ENCODE assay signal across 9 mouse cellular contexts in the genomic region with DNA sequence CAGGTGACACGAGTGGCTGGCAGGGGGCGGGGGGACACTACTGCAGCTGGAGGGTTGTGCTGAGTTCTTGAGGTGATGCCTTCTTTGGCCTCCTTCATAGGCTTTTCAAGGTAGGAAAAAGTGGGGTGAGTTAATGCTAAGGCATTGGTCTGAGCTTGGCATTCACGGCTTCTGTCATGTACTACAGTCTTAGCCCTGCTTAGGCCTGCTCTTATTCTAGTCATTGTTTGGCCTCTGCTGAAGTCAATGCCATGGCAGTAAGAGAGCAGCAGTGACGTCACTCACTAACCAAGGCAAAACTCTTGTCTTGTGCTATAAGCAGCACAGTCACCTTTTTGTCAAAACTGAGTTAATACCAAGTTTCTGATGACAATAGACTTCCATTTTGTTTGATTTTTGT. TPM values are rescaled to one million over a fixed set of nuclear protein-coding genes. Genes with fewer than 3 reads are reported as not detected.
DNase-seq lines count a peak whose midpoint lies in the region; ATAC-seq and TF ChIP-seq lines count a peak whose summit lies in the region.
"Had no signal": no experiment of that assay in that cellular context is flagged by ENCODE, and none has a peak within 500 bp of the region (broad histone marks: within the 10 kb centered on the region; RNA-seq: fewer than 3 reads in every experiment).

No protein-coding gene starts in this region.

- TF ChIP-seq CTCF in cerebellum, adult 2 months (IDR thresholded peaks at IDR 0.05; ENCODE audit: borderline replicate concordance, insufficient read depth, low read depth, low read length), result no peak

- H3K27me3 ChIP-seq in cerebellum, adult 2 months (ENCODE audit: control insufficient read depth, insufficient read depth, low read length), result no peaks in the 10 kb centered on the region
- H3K27me3 ChIP-seq in forebrain, embryonic 14.5 days (replicated peaks; ENCODE audit: control insufficient read depth, insufficient read depth, low read length), result no peaks in the 10 kb centered on the region
- no peaks in the 10 kb centered on the region for H3K27me3 ChIP-seq in liver, embryonic 12.5 days (replicated peaks)

- TF ChIP-seq POLR2A in cerebellum, adult 2 months (IDR thresholded peaks at IDR 0.05; ENCODE audit: borderline replicate concordance, insufficient read depth, low read length), result no peak

- peak overlapping the region; percentile 88 for H3K4me2 ChIP-seq in forebrain, embryonic 14.5 days (ENCODE audit: low read length)
- peak overlapping the region; percentile 96 for H3K4me2 ChIP-seq in liver, embryonic 12.5 days

- H3K9ac ChIP-seq in forebrain, embryonic 14.5 days (ENCODE audit: low read length), result peak overlapping the region; percentile 100
- H3K9ac ChIP-seq in liver, embryonic 12.5 days, result peak overlapping the region; percentile 99; the same call in 1 of the 2 replicates

- peaks cover 5% of the 10 kb centered on the region; the same call in 1 of the 2 replicates for H3K4me1 ChIP-seq in cerebellum, adult 2 months (ENCODE audit: control insufficient read depth, insufficient read depth, low read length)
- H3K4me1 ChIP-seq in forebrain, embryonic 14.5 days (ENCODE audit: control insufficient read depth, insufficient read depth, low read length), result peaks cover 26% of the 10 kb centered on the region
- peaks cover 42% of the 10 kb centered on the region for H3K4me1 ChIP-seq in liver, embryonic 12.5 days

- ATAC-seq in forebrain, embryonic 14.5 days, result no peak
- no peak for ATAC-seq in liver, embryonic 12.5 days
- ATAC-seq in frontal cortex, adult (ENCODE audit: low TSS enrichment), result no peak

- no peaks in the 10 kb centered on the region for H3K9me3 ChIP-seq in forebrain, embryonic 14.5 days (replicated peaks; ENCODE audit: control insufficient read depth, low read length)
- H3K9me3 ChIP-seq in liver, embryonic 12.5 days (replicated peaks), result no peaks in the 10 kb centered on the region

- H3K36me3 ChIP-seq in forebrain, embryonic 14.5 days (ENCODE audit: control insufficient read depth, insufficient read depth, low read length), result peaks cover 48% of the 10 kb centered on the region
- peaks cover 56% of the 10 kb centered on the region for H3K36me3 ChIP-seq in liver, embryonic 12.5 days

- 17% methylated on average over 4 of the region's 4 CpGs for WGBS in cerebellum, adult 2 months
- WGBS in forebrain, embryonic 14.5 days, result 35% methylated on average over 4 of the region's 4 CpGs
- 59% methylated on average over 4 of the region's 4 CpGs for WGBS in liver, embryonic 12.5 days (ENCODE audit: insufficient replicate concordance)

- H3K4me3 ChIP-seq in cerebellum, adult 2 months (replicated peaks; ENCODE audit: insufficient read depth, low read depth, low read length), result peak overlapping the region; percentile 84
- H3K4me3 ChIP-seq in forebrain, embryonic 14.5 days (ENCODE audit: low read depth, low read length), result peak overlapping the region; percentile 100
- peak overlapping the region; percentile 91 for H3K4me3 ChIP-seq in liver, embryonic 12.5 days

- H3K27ac ChIP-seq in cerebellum, adult 2 months (ENCODE audit: insufficient read depth, low read length), result peak overlapping the region; percentile 65; the same call in 1 of the 2 replicates
- no peak overlapping the region for H3K27ac ChIP-seq in forebrain, embryonic 14.5 days (ENCODE audit: low read depth, low read length)
- H3K27ac ChIP-seq in liver, embryonic 12.5 days, result peak overlapping the region; percentile 98; the same call in 1 of the 2 replicates

- no peak for DNase-seq in cerebellum, adult 2 months
- no peak for DNase-seq in cerebellum, adult 11-12 months
- peak; percentile 24 for DNase-seq in CD4-positive helper T cell, adult 2 months (ENCODE audit: low read depth, low spot score)
- DNase-seq in forebrain, embryonic 14.5 days (ENCODE audit: low spot score), result no peak
- DNase-seq in right cerebral cortex, postnatal 36 days (ENCODE audit: low spot score in 2 of 2), result no peak
- DNase-seq in gastrocnemius, adult 8-10 months (ENCODE audit: low spot score in 2 of 2), result no peak

RNA-seq across cellular contexts. Expression of gene Msl1, which starts 2.6 kb away (rescaled TPM):
- 99.1 and 103 TPM in 2 replicates for polyA plus RNA-seq in cerebellum, adult 2 months (2012; rRNA removed)
- 19.3 and 20.5 TPM in 2 replicates for polyA plus RNA-seq in forebrain, embryonic 14.5 days (2014; fragmentation: Nextera tagmentation; extraction: Ambion mirVana)
- 11.5 and 11.7 TPM in 2 replicates for polyA plus RNA-seq in liver, embryonic 12.5 days (2016; fragmentation: Nextera tagmentation; extraction: Ambion mirVana)
- 10 to 100 TPM; 53.9 to 57.7 (median 55.8) TPM for total RNA-seq in gastrocnemius, adult 8-10 months (2022)

RNA-seq across cellular contexts. Expression of gene Casc3, which starts 6.8 kb away (rescaled TPM):
- polyA plus RNA-seq in cerebellum, adult 2 months (2012; rRNA removed), result 55.5 TPM in 2 replicates
- polyA plus RNA-seq in forebrain, embryonic 14.5 days (2014; fragmentation: Nextera tagmentation; extraction: Ambion mirVana), result 41.0 and 45.0 TPM in 2 replicates
- polyA plus RNA-seq in liver, embryonic 12.5 days (2016; fragmentation: Nextera tagmentation; extraction: Ambion mirVana), result 26.4 and 29.7 TPM in 2 replicates
- 10 to 100 TPM; 14.1 to 18.4 (median 15.2) TPM for total RNA-seq in gastrocnemius, adult 8-10 months (2022)

RNA-seq across cellular contexts. Expression of gene Nr1d1, which starts 22.8 kb away (rescaled TPM):
- 144 and 167 TPM in 2 replicates for polyA plus RNA-seq in cerebellum, adult 2 months (2012; rRNA removed)
- polyA plus RNA-seq in forebrain, embryonic 14.5 days (2014; fragmentation: Nextera tagmentation; extraction: Ambion mirVana), result 2.2 and 3.1 TPM in 2 replicates
- 1.3 and 1.4 TPM in 2 replicates for polyA plus RNA-seq in liver, embryonic 12.5 days (2016; fragmentation: Nextera tagmentation; extraction: Ambion mirVana)
- 100 to 1,000 TPM in 2 of 4 experiments, 10 to 100 TPM in 2; 83.4 to 175 (median 99.4) TPM for total RNA-seq in gastrocnemius, adult 8-10 months (2022)

RNA-seq across cellular contexts. Expression of gene Rapgefl1, which starts 38.7 kb away (rescaled TPM):
- 56.8 and 58.0 TPM in 2 replicates for polyA plus RNA-seq in cerebellum, adult 2 months (2012; rRNA removed)
- polyA plus RNA-seq in forebrain, embryonic 14.5 days (2014; fragmentation: Nextera tagmentation; extraction: Ambion mirVana), result 3.0 and 4.5 TPM in 2 replicates
- 0.21 and 0.24 TPM in 2 replicates for polyA plus RNA-seq in liver, embryonic 12.5 days (2016; fragmentation: Nextera tagmentation; extraction: Ambion mirVana)
- total RNA-seq in gastrocnemius, adult 8-10 months (2022), result under 1 TPM in 2 of 4 experiments, not detected in 2; 0.08 to 0.29 TPM
- total RNA-seq: monocyte, adult 5-6 weeks had no signal

RNA-seq across cellular contexts. Expression of gene Thra, which starts 57.5 kb away (rescaled TPM):
- polyA plus RNA-seq in cerebellum, adult 2 months (2012; rRNA removed), result 439 and 447 TPM in 2 replicates
- polyA plus RNA-seq in forebrain, embryonic 14.5 days (2014; fragmentation: Nextera tagmentation; extraction: Ambion mirVana), result 164 and 199 TPM in 2 replicates
- 13.0 and 13.3 TPM in 2 replicates for polyA plus RNA-seq in liver, embryonic 12.5 days (2016; fragmentation: Nextera tagmentation; extraction: Ambion mirVana)
- total RNA-seq in gastrocnemius, adult 8-10 months (2022), result 10 to 100 TPM; 67.5 to 81.5 (median 76.2) TPM

Comparison
In these comparisons a context has a peak if more than half of its experiments do, and no peak if none do; other contexts are left out.
1. RNA of gene Nr1d1, which starts 22.8 kb away (polyA plus RNA-seq): 144 to 167 TPM in cerebellum, adult 2 months; 2.2 to 3.1 TPM in forebrain, embryonic 14.5 days and 1.3 to 1.4 TPM in liver, embryonic 12.5 days; every median in the first group is over 10 times any median in the second.
2. Peak in every context shown above with its lines, with median percentiles within 50 percentile points of each other: H3K4me3 ChIP-seq.